Mouse (Mus musculus): Measurements from ENCODE around the gene Rad51b. TPM values are rescaled to one million over a fixed set of nuclear protein-coding genes. Genes with fewer than 3 reads are reported as not detected.

Gene Rad51b
- total and polyA plus RNA-seq, 3 experiments, result 6.5 to 8.6 (median 8.5) TPM

DNA sequence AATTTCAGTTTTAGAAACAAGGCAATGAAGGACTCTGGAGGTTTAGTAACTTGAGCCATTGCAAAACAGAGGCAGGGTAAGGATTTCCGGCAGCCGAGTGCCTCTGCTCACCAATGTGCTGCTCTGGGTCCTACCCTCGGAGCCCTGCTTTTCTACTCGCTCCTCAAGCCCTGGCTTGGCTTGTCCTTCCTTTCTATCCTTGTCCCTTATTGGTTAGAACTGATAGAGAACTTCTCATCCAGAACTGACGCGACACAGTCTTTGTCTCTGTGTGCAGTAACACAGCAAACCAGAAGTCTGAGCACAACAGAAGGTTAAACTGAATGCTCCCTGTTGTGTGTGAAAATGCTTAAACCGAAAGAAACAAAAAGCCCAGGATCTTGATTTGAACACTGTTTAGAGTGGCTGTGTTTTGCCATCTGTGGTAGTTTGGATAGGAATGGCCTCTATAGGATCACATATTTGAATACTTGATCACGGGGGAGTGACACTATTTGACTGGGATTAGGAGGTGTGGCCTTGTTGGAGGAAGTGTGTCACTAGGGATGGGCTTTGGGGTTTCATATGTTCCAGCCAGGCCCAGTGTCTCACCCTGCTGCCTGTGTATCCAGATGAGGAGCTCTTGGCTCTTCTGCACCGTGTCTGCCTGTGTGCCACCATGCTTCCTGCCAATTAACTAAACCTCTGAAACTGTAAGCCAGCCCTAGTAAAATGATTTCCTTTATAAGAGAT is 389.7 kb downstream of the Rad51b start (continued):
- TF ChIP-seq CHD1 (IDR thresholded peaks at IDR 0.05; ENCODE audit: low read depth, low read length), result no peak
- no peak for TF ChIP-seq ZKSCAN1 (IDR thresholded peaks at IDR 0.05; ENCODE audit: borderline replicate concordance, low read depth, low read length)

DNA sequence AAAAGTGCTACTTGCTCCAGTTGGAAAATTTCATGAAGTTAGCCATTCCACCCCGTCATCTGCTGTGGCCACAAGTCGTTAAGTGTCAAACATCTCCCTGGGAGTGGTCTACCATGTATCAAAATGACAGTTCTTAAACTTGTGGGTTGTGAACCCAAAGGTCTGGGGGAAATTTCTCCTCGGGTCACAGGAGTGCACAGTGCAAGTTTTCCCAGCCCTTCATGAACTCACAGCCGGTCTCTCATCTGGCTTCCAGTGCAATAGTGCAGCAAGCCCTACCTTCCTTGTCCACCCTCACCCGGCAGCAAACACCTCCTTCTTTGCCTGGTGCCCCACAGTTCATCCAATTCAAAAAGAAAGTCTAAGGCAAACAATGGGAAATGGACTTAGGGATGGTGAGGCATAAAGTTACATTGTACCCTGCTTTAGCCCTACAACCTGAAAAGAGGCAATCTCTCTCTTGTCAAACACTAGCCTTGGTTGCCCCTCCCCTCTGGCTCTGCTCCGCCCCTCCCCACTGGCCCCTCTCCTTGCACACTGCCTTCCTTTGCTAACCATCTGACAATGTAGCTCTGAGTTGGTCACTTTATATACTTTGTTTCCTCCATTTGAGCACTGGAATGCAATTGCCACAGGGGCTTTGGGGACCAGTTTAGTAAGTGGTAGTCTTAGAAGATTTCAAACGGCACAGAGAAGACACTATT is 390.8 kb downstream of the Rad51b start:
- in situ Hi-C loops (cut with MboI; ENCODE audit: low pct_ligation_motif_present, low pct_unique_long_range_greater_than_20kb, low sequenced_read_pairs) (no loop called here), dilution Hi-C loops (cut with MboI; ENCODE audit: extremely low pct_ligation_motif_present, extremely low pct_unique_long_range_greater_than_20kb, low sequenced_read_pairs) (no loop called here)
- TF ChIP-seq RCOR1 (conservative IDR thresholded peaks at IDR 0.05; ENCODE audit: low read depth, low read length), result no peak
- TF ChIP-seq ZKSCAN1 (IDR thresholded peaks at IDR 0.05; ENCODE audit: borderline replicate concordance, low read depth, low read length), result no peak
- no peak for TF ChIP-seq NRF1 (IDR thresholded peaks at IDR 0.05; ENCODE audit: low read depth, low read length)
- no peak for TF ChIP-seq POLR2AphosphoS2 (IDR thresholded peaks at IDR 0.05; ENCODE audit: low read depth, low read length)
- TF ChIP-seq UBTF (IDR thresholded peaks at IDR 0.05; ENCODE audit: low read depth, low read length), result no peak
- TF ChIP-seq BHLHE40 (IDR thresholded peaks at IDR 0.05; ENCODE audit: low read depth, low read length), result no peak
- TF ChIP-seq MXI1 (IDR thresholded peaks at IDR 0.05; ENCODE audit: low read depth, low read length), result no peak
- TF ChIP-seq USF2 (conservative IDR thresholded peaks at IDR 0.05; ENCODE audit: low read depth, low read length), result no peak
- no peak for TF ChIP-seq PAX5 (IDR thresholded peaks at IDR 0.05; ENCODE audit: low read length)
- no peak for TF ChIP-seq SIN3A (IDR thresholded peaks at IDR 0.05; ENCODE audit: low read length)
- TF ChIP-seq TBP (conservative IDR thresholded peaks at IDR 0.05; ENCODE audit: low read depth, low read length), result no peak
- TF ChIP-seq CHD2 (IDR thresholded peaks at IDR 0.05; ENCODE audit: low read length), result no peak
- no peak for TF ChIP-seq JUN (IDR thresholded peaks at IDR 0.05; ENCODE audit: insufficient read depth, low read depth, low read length)
- TF ChIP-seq MAZ (IDR thresholded peaks at IDR 0.05; ENCODE audit: low read depth, low read length), result no peak
- TF ChIP-seq MAFK (IDR thresholded peaks at IDR 0.05; ENCODE audit: insufficient replicate concordance, low read length), result no peak
- no peak for TF ChIP-seq MEF2A (IDR thresholded peaks at IDR 0.05; ENCODE audit: borderline replicate concordance, low read depth, low read length)
- TF ChIP-seq USF1 (IDR thresholded peaks at IDR 0.05; ENCODE audit: low read depth, low read length), result no peak
- no peak for TF ChIP-seq NELFE (IDR thresholded peaks at IDR 0.05; ENCODE audit: low read depth, low read length)
- no peak for DNase-seq (ENCODE audit: extremely low read depth)
- no peaks in the 10 kb centered on the region for H3K36me3 ChIP-seq (replicated peaks in 1 of 2; ENCODE audit: control insufficient read depth in 1 of 2, insufficient read depth in 1 of 2, low read length in 1 of 2)
- no peak overlapping the region for H3K27ac ChIP-seq (ENCODE audit: insufficient read depth, low read depth)
- H3K4me2 ChIP-seq (ENCODE audit: insufficient read depth, low read depth, poor library complexity, severe bottlenecking), result no peak overlapping the region
- H3K4me3 ChIP-seq (replicated peaks in 1 of 3; ENCODE audit: low read depth in 2 of 3, low read length in 2 of 3, poor library complexity in 1 of 3), result no peak overlapping the region
- H3K79me2 ChIP-seq (replicated peaks; ENCODE audit: control insufficient read depth, extremely low read depth, insufficient read depth, poor library complexity, severe bottlenecking), result no peaks in the 10 kb centered on the region
- H3K9me3 ChIP-seq (replicated peaks; ENCODE audit: low read length), result no peaks in the 10 kb centered on the region
- H3K9ac ChIP-seq (ENCODE audit: insufficient read depth, low read depth), result no peak overlapping the region
- peaks cover 13 to 40% of the 10 kb centered on the region in 2 experiments for H3K4me1 ChIP-seq (ENCODE audit: control insufficient read depth in 1 of 2, insufficient read depth in 2 of 2)
- no peaks in the 10 kb centered on the region for H3K27me3 ChIP-seq (replicated peaks)
